Mouse (Mus musculus) liver, postnatal 0 days (tissue): ENCODE measurements around the gene Fam129a. TPM values are rescaled to one million over a fixed set of nuclear protein-coding genes. Genes with fewer than 3 reads are reported as not detected.

ENCODE experiments used
- ATAC-seq: fragments of 200-750 bp; cut with Nextera tagmentation; 2 replicates; pipeline ENCODE4 v1.8.0; 2017; ENCODE audit warnings: mild to moderate bottlenecking, moderate library complexity
- DNase-seq: peaks from one replicate; pipeline ENCODE4 v3.0.0-alpha.2; 2016
- H3K27ac ChIP-seq: fragments of 300-500 bp; sonication (generic); 2 replicates; pipeline ENCODE4 v1.5.1; 2014; ENCODE audit warnings: antibody characterized with exemption, moderate library complexity, mild to moderate bottlenecking, low read depth
- H3K27me3 ChIP-seq: fragments of 300-500 bp; sonication (generic); 2 replicates; pipeline ENCODE4 v1.6.1; 2014; ENCODE audit warnings: low read length, control low read depth, mixed read lengths; ENCODE audit not compliant: insufficient read depth
- H3K36me3 ChIP-seq: fragments of 300-500 bp; sonication (generic); replicated peaks from 2 replicates; pipeline ENCODE4 v1.6.1; 2014; ENCODE audit warnings: mild to moderate bottlenecking, control low read depth, low read length, moderate library complexity, mixed read lengths; ENCODE audit not compliant: insufficient read depth
- H3K4me1 ChIP-seq: fragments of 300-500 bp; sonication (generic); 2 replicates; pipeline ENCODE4 v1.6.1; 2014; ENCODE audit warnings: antibody characterized with exemption, mild to moderate bottlenecking, control low read depth; ENCODE audit not compliant: insufficient read depth
- H3K4me2 ChIP-seq: fragments of 300-500 bp; sonication (generic); 2 replicates; pipeline ENCODE4 v1.6.1; 2014; ENCODE audit warnings: low read depth, mild to moderate bottlenecking, low read length, moderate library complexity, mixed read lengths
- H3K4me3 ChIP-seq: fragments of 300-500 bp; sonication (generic); 2 replicates; pipeline ENCODE4 v1.5.1; 2014; ENCODE audit warnings: low read depth, low read length
- H3K9ac ChIP-seq: fragments of 300-500 bp; sonication (generic); replicated peaks from 2 replicates; pipeline ENCODE4 v1.6.1; 2014; ENCODE audit warnings: mild to moderate bottlenecking, moderate library complexity
- H3K9me3 ChIP-seq: fragments of 300-500 bp; sonication (generic); 2 replicates; pipeline ENCODE4 v1.6.1; 2016; ENCODE audit warnings: mild to moderate bottlenecking, control low read depth, low read length, mixed read lengths
- CTCF ChIP-seq: sonication (generic); IDR thresholded peaks from 2 replicates; pipeline ENCODE4 v1.5.1; 2016; ENCODE audit warnings: antibody characterized with exemption, low read depth
- EP300 ChIP-seq: IDR thresholded peaks from 2 replicates; pipeline ENCODE4 v1.6.1; 2016; ENCODE audit warnings: antibody characterized with exemption, low read depth, mild to moderate bottlenecking
- WGBS: fragments of 180-500 bp; shearing (Covaris S2); extraction: QIAGEN DNeasy Blood & Tissue Kit; methylation state at CpG from one replicate; pipeline ENCODE4 v1.1.7; 2014; ENCODE audit not compliant: insufficient replicate concordance; 5-methylcytosine and 5-hydroxymethylcytosine counted together
- polyA plus RNA-seq: library from polyadenylated mRNA; unstranded; fragments of >200 nt; fragmentation: Nextera tagmentation; extraction: Ambion mirVana; gene quantifications from 2 replicates; pipeline ENCODE4 v1.2.1, GENCODE M21; 2015

Fam129a gene
- polyA plus RNA-seq, 1 experiment from 2014 or later: 11.5 TPM

DNA sequence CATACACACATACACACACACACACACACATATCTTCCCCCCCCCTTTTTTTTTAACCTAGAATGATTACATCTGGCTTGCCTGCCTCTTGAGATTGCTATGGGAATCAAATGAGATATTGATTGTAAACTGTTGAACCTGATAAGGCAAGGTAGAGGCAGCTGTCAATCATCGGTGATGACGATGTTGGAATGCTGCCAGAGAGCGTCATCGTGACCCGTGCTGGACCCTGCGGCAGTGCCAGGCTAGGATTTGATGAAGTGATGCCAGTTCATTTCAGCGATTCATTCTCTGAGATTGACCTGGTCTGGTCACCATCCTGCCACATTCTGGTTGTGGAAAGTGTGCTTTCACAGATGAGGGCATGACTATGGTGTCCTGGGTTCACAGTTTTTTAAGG is 108.2 kb downstream of the Fam129a start:
- Histone ChIP-seq H3K27me3 (no peaks in the 10 kb centered on the region), H3K36me3 (no peaks in the 10 kb centered on the region), H3K4me3 (no peak overlapping the region), H3K9ac (no peak overlapping the region), H3K27ac (no peak overlapping the region), H3K9me3 (no peaks in the 10 kb centered on the region), H3K4me1 (no peaks in the 10 kb centered on the region), H3K4me2 (no peak overlapping the region)
- peak; percentile 51 for DNase-seq
- 69% methylated on average over 7 of the region's 7 CpGs for WGBS
- no peak for TF ChIP-seq CTCF
- ATAC-seq: 0 out of 2 replicates have a peak, but pooled peaks have one; percentile 56

DNA sequence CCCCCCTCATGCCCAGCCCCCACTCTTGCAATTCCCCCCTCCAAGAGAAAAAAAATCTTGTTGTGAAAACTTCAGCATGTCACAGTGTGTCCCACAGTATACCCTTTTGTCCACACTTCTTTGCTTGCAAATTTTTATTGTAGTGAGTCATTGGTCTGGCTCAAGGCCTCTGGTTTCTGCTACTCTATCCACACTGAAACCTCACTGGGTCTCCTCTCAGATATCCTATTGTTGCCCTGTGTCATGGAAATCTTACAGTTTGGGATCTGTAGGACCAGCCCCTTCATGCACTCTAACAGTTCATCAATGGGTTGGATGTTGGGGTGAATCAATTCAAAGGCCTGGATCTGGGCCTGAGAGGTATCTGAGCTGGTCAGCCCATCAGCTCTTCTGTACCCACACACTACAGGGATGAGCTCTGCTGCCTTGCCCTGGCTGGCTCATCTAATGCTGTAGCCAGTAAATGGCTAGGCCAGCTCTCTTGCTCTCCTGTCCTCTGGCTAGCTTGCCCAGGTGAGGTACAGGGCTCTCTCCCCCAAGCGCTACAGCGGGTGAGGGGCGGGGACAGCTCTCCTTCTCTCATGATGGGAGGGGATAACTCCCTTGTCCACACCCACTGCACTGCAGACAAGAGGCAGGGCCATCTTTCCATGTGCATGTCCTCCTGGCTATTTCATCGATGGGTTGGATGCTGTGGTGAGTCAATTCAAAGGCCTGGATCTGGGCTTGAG is 109.1 kb downstream of the Fam129a start:
- Histone ChIP-seq H3K4me2 (no peak overlapping the region), H3K27ac (no peak overlapping the region), H3K9ac (no peak overlapping the region), H3K9me3 (no peaks in the 10 kb centered on the region), H3K4me1 (no peaks in the 10 kb centered on the region), H3K36me3 (no peaks in the 10 kb centered on the region), H3K4me3 (no peak overlapping the region), H3K27me3 (no peaks in the 10 kb centered on the region)
- TF ChIP-seq EP300 (no peak), CTCF (no peak)
- 92% methylated on average over 4 of the region's 4 CpGs for WGBS
- ATAC-seq: 0 out of 2 replicates have a peak, but pooled peaks have one; percentile 17
- DNase-seq: no peak

GRCm38 (mm10) chr1:151680971-151681370 is 110.0 kb downstream of the Fam129a start:
- WGBS: 91% methylated on average over 3 of the region's 3 CpGs
- DNase-seq (no peak), ATAC-seq (no peak)
- H3K4me1 ChIP-seq: peaks cover 4% of the 10 kb centered on the region; the same call in 1 of the 2 replicates
- H3K36me3 ChIP-seq: no peaks in the 10 kb centered on the region
- TF ChIP-seq CTCF: no peak
- no peak for TF ChIP-seq EP300
- H3K9ac ChIP-seq: no peak overlapping the region
- H3K4me2 ChIP-seq: no peak overlapping the region
- H3K4me3 ChIP-seq: no peak overlapping the region
- H3K9me3 ChIP-seq: no peaks in the 10 kb centered on the region
- no peak overlapping the region for H3K27ac ChIP-seq
- H3K27me3 ChIP-seq: no peaks in the 10 kb centered on the region

DNA sequence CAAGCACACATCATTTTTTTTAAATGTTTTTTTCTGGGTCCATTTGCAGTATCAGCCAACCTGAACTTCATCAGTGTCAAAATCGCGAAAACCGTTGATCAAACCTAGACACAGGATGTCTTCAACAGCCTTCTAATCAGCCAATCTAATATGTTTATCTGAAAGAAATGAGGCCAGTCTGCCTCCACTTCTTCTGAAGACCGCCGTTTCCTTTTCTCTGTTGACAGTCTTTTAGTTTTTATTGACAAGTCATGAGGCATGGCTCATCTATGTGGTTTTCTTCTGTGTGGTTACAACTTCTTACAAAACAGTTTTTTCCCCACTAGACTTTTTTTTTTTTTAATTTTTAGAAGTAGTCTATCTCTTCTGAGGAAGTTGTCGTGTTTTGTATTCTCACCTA is 111.9 kb downstream of the Fam129a start:
- H3K27ac ChIP-seq: no peak overlapping the region
- no peak for ATAC-seq
- TF ChIP-seq EP300 (no peak), CTCF (no peak)
- H3K4me1 ChIP-seq: peaks cover 4% of the 10 kb centered on the region; the same call in 1 of the 2 replicates
- no peak overlapping the region for H3K9ac ChIP-seq
- no peaks in the 10 kb centered on the region for H3K36me3 ChIP-seq
- 39% methylated on average over 6 of the region's 6 CpGs for WGBS
- H3K4me2 ChIP-seq: no peak overlapping the region
- H3K4me3 ChIP-seq: no peak overlapping the region
- no peaks in the 10 kb centered on the region for H3K9me3 ChIP-seq
- no peaks in the 10 kb centered on the region for H3K27me3 ChIP-seq
- no peak for DNase-seq

GRCm38 (mm10) chr1:151684451-151684892 is 113.5 kb downstream of the Fam129a start:
- no peak for DNase-seq
- Histone ChIP-seq H3K4me3 (no peak overlapping the region), H3K9me3 (no peaks in the 10 kb centered on the region), H3K4me2 (no peak overlapping the region), H3K9ac (no peak overlapping the region), H3K36me3 (no peaks in the 10 kb centered on the region), H3K4me1 (peaks cover 5% of the 10 kb centered on the region), H3K27me3 (no peaks in the 10 kb centered on the region), H3K27ac (no peak overlapping the region)
- TF ChIP-seq EP300 (no peak), CTCF (no peak)
- 72% methylated on average over 7 of the region's 7 CpGs for WGBS
- ATAC-seq: no peak

GRCm38 (mm10) chr1:151684978-151685377 is 114.0 kb downstream of the Fam129a start:
- ATAC-seq (no peak), DNase-seq (no peak)
- Histone ChIP-seq H3K27me3 (no peaks in the 10 kb centered on the region), H3K36me3 (no peaks in the 10 kb centered on the region), H3K9me3 (no peaks in the 10 kb centered on the region), H3K4me1 (peaks cover 8% of the 10 kb centered on the region), H3K9ac (no peak overlapping the region), H3K4me2 (no peak overlapping the region), H3K4me3 (no peak overlapping the region), H3K27ac (no peak overlapping the region)
- TF ChIP-seq CTCF: no peak
- TF ChIP-seq EP300: no peak
- 78% methylated on average over 5 of the region's 5 CpGs for WGBS
